Mouse (Mus musculus): ENCODE measurements around the gene Fbxo21. TPM values are rescaled to one million over a fixed set of nuclear protein-coding genes. Genes with fewer than 3 reads are reported as not detected.

The Fbxo21 gene
- polyA plus RNA-seq, 2 experiments = 9.5 to 10.0 TPM

- peak; percentile 56; the same call in 1 of the 2 replicates for ATAC-seq (ENCODE audit: insufficient read depth)
- peak; percentile 51 for TF ChIP-seq EP300 (IDR thresholded peaks at IDR 0.05; ENCODE audit: low read depth)
- TF ChIP-seq CTCF (IDR thresholded peaks at IDR 0.05; ENCODE audit: low read depth) = no peak
Observed at GRCm38 (mm10) chr5:118058858-118059257, 82.3 kb downstream of the Fbxo21 start.

GRCm38 (mm10) chr5:118059646-118060045 lies 83.1 kb downstream of the Fbxo21 start:
- DNase-seq (ENCODE audit: low read depth in 3 of 3, low spot score in 3 of 3) (no peak), ATAC-seq (ENCODE audit: insufficient read depth) (no peak)
- H3K4me3 ChIP-seq (ENCODE audit: insufficient read depth in 1 of 2, low read depth in 2 of 2, low read length in 2 of 2) = no peak overlapping the region
- no peak for TF ChIP-seq EP300 (IDR thresholded peaks at IDR 0.05; ENCODE audit: low read depth)
- TF ChIP-seq CTCF (IDR thresholded peaks at IDR 0.05; ENCODE audit: low read depth) = no peak
- WGBS (ENCODE audit: insufficient replicate concordance) = 72% methylated on average over 9 of the region's 9 CpGs
- H3K36me3 ChIP-seq (replicated peaks; ENCODE audit: control insufficient read depth, insufficient read depth, low read depth) = no peaks in the 10 kb centered on the region
- 0 out of 4 replicates have a peak, but pooled peaks cover 0 to 2% of the 10 kb centered on the region in 2 experiments for H3K4me1 ChIP-seq (replicated peaks; ENCODE audit: control insufficient read depth in 2 of 2, insufficient read depth in 2 of 2, low read length in 1 of 2)
- H3K27me3 ChIP-seq (ENCODE audit: control insufficient read depth, insufficient read depth, low read length) = no peaks in the 10 kb centered on the region
- H3K9ac ChIP-seq (replicated peaks) = no peak overlapping the region
- no peak overlapping the region for H3K27ac ChIP-seq
- no peaks in the 10 kb centered on the region for H3K9me3 ChIP-seq (ENCODE audit: control insufficient read depth, low read length)
- H3K4me2 ChIP-seq (ENCODE audit: low read depth) = no peak overlapping the region

More at GRCm38 (mm10) chr5:118058858-118059257, 82.3 kb downstream of the Fbxo21 start:
- 0 out of 4 replicates have a peak, but pooled peaks cover 0 to 2% of the 10 kb centered on the region in 2 experiments for H3K4me1 ChIP-seq (replicated peaks; ENCODE audit: control insufficient read depth in 2 of 2, insufficient read depth in 2 of 2, low read length in 1 of 2)
- no peaks in the 10 kb centered on the region for H3K36me3 ChIP-seq (replicated peaks; ENCODE audit: control insufficient read depth, insufficient read depth, low read depth)
- no peaks in the 10 kb centered on the region for H3K27me3 ChIP-seq (ENCODE audit: control insufficient read depth, insufficient read depth, low read length)
- H3K9me3 ChIP-seq (ENCODE audit: control insufficient read depth, low read length) = no peaks in the 10 kb centered on the region
- no peak for DNase-seq (ENCODE audit: low read depth in 3 of 3, low spot score in 3 of 3)
- H3K27ac ChIP-seq = no peak overlapping the region
- no peak overlapping the region for H3K4me3 ChIP-seq (ENCODE audit: insufficient read depth in 1 of 2, low read depth in 2 of 2, low read length in 2 of 2)
- 62% methylated on average over 10 of the region's 10 CpGs for whole genome bisulfite sequencing (ENCODE audit: insufficient replicate concordance)
- no peak overlapping the region for H3K9ac ChIP-seq (replicated peaks)
- H3K4me2 ChIP-seq (ENCODE audit: low read depth) = no peak overlapping the region

Other genes with a start within 250 kb of the Fbxo21 start
- under 0.01 TPM in 2 replicates for gene Nos1, start 195.7 kb upstream of the Fbxo21 start, polyA plus RNA-seq (2012; rRNA removed)
- not detected in 2 replicates for gene Nos1, start 195.7 kb upstream of the Fbxo21 start, polyA plus RNA-seq (2014; fragmentation: Nextera tagmentation; extraction: Ambion mirVana)
- 0.58 and 0.73 TPM in 2 replicates for gene Tesc, start 51.0 kb downstream of the Fbxo21 start, polyA plus RNA-seq (2012; rRNA removed)
- 0.77 and 1.2 TPM in 2 replicates for gene Tesc, start 51.0 kb downstream of the Fbxo21 start, polyA plus RNA-seq (2014; fragmentation: Nextera tagmentation; extraction: Ambion mirVana)
- 10.2 and 10.8 TPM in 2 replicates for gene Fbxw8, start 178.7 kb downstream of the Fbxo21 start, polyA plus RNA-seq (2012; rRNA removed)
- gene Fbxw8, start 178.7 kb downstream of the Fbxo21 start, polyA plus RNA-seq (2014; fragmentation: Nextera tagmentation; extraction: Ambion mirVana) = 6.2 and 7.4 TPM in 2 replicates
- gene Hrk, start 187.9 kb downstream of the Fbxo21 start, polyA plus RNA-seq (2012; rRNA removed) = 0.01 and 0.02 TPM in 2 replicates
- not detected in 2 replicates for gene Hrk, start 187.9 kb downstream of the Fbxo21 start, polyA plus RNA-seq (2014; fragmentation: Nextera tagmentation; extraction: Ambion mirVana)